Mouse (Mus musculus) neutrophil, adult 5-6 weeks (primary cell): ENCODE measurements at regions not wholly inside any gene's neighbourhood (a gene's known extent, or its start where the extent isn't known, plus 50 kb on each side); places are given as distances from the start of the nearest gene placed in this dataset.

Experiments used
- ATAC-seq: fragments of 151-379, 151-347 bp; 2 replicates; pipeline ENCODE4 v1.8.0; 2017; ENCODE audit warnings: mild to moderate bottlenecking, moderate TSS enrichment; ENCODE audit not compliant: insufficient number of reproducible peaks, poor library complexity, low FRiP score, severe bottlenecking; ENCODE audit errors: extremely low read depth

- ATAC-seq, result no peak
Measured at GRCm38 (mm10) chr5:118877831-118878230, 317.4 kb downstream of the Med13l start.

DNA sequence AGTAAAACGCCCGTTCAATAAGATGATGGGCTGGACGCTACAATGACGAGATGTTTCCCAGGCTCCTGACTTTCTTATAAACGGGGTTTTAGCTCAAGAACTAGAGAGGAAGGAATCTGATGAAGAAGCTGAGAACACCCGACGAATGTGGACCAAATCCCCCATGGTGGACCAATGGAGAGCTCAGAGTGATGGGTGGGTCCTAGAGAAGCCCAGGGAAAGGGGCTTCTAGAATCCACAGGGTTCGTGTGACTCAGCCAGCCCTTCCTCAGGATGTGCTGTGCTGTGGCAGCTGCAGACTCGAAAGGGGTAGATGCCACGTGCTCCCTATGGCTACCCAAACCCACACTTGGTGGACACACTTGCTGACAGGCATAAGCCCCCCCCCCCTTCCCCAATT is 318.2 kb downstream of the Med13l start:
- no peak for ATAC-seq

DNA sequence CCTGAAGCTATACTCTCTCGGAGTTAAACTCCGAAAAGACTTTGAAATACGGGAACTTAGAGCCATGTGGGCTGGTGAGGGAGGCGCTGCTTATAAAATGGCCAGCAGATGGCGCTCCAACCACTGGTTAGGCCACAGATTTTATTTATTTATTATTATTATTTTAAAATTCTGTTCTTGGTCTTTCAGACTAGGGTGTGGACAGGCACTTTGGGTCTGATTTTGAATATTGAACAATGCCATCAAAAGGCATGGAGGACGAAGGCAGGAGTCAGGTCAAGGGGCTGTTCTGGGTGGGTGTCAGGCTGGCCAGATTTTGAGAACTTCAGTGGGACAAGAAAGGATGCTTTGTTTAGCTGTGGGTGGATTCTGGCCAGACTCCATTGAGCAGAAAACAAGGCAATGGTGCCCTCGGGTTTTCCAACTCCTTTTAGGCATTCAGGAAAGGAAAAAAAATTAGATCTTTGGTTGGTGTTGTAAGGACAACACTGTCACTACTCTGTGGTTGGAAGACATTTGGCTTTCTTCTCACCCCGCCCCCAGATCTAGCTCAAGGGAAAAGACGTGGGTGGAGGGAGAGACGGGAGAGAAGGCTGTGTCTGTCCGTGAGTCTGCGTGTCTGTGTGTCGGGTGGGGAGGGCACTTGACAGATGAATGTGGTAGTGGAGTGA is 319.5 kb downstream of the Med13l start:
- no peak for ATAC-seq

GRCm38 (mm10) chr5:118880546-118880945 is 320.1 kb downstream of the Med13l start:
- no peak for ATAC-seq

- ATAC-seq, result no peak
Measured at GRCm38 (mm10) chr5:118881886-118882285, 321.4 kb downstream of the Med13l start.

DNA sequence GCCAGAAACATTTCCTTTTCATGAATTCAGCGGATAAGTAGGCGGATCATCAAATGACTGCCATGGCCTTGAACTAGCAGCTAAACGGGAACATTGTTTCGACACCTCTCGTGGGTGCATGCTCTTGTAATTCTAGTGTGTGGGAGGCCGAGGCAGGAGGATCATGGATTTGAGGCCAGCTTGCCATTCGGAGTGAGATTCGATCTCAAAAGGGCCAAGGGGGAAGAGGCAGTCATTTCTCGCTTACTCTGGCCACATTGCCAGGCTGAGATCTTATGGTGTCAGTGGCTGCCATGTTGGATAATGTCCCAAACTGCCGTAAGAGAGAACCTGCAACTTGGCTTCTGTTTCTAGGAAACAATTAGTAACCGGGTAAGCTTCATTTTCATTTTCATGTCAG is 327.7 kb downstream of the Med13l start:
- ATAC-seq, result no peak

DNA sequence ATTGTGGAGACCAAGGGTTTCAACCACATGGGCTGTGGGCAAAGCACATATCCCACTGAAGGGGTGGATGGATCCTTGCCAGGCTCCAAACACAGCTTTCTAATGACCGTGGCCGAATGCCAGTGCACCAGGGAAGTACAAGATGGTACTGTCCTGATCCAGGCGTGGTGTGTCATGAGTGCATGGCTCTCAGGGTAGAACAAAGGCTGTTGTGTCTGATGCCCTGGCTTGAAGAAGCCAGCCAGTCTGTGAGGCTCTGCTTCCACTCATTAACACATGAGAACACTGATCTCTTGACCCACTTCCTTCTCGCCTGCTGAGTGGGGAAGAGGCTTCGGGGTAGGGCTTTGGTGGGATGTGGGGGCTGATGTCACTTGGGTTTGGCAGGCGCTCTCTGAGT is 330.7 kb downstream of the Med13l start:
- no peak for ATAC-seq

GRCm38 (mm10) chr5:118908224-118908623 is 347.7 kb downstream of the Med13l start:
- ATAC-seq, result no peak

DNA sequence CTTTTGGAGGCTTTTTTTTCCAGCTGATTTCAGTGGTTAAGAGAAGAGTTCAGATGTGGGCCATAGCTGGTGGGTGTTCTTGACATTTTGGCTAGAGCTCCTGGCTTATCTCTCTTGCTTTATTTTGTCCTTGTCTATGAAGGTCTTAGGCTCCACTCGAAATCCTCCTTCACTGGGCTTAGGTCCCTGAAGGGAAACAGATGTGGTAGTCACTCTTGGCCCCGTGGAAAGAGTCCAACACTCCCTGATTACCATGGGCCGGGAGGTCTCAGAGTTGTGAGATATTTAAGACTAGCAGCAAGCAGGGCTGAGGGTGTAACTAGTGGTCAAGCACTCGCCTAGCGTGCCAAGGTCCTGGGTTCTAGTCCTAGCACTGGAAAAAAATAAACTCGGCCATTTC is 349.3 kb downstream of the Med13l start:
- no peak for ATAC-seq

DNA sequence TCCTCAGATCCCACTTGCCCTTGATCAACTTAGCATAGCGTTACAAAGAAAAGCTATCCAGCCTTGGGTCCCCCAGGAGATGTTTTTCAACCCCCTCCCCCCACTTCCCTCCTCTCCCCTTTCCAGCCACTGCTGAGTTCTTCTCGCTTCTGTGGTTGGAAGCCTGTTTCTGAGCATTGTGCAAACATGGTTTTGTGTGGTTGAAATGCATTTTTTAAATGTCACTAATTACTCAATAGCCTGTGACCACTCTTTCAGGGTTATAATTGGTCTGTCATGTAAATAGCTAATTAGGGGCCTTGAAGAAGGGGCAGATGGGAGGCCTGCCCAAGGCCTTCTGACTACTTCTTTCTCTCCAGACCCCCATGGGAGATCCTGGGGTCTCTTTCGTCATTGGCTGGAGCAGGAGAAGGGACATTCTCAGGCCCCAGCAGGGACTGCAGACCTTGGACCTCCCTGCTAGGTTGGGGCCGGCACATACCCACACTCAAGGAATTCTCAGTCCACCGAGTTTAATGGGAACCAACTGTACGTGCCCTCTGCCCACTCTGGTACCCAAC is 353.8 kb downstream of the Med13l start:
- no peak for ATAC-seq

DNA sequence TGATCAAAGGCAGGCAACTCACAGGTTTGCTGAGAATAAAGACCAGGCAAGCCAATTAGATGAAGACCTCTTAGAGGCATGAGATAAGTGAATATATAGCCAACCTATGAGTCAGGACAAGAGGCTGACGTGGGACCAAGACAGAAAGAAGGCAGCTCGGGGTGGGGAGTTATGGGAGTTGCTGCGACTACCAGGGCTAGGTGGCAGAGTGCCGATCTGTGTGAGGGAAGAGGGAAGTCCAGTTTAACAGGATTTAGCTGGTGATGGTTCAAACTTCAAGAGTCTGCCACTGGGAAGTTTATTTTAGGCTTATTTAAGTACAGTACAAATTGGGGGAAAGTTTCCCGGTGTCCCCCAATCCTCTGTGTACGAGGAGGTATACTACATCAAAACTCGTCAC is 362.9 kb downstream of the Med13l start:
- ATAC-seq, result no peak

- ATAC-seq, result no peak
Measured at GRCm38 (mm10) chr5:118929037-118929436, 368.6 kb downstream of the Med13l start.

DNA sequence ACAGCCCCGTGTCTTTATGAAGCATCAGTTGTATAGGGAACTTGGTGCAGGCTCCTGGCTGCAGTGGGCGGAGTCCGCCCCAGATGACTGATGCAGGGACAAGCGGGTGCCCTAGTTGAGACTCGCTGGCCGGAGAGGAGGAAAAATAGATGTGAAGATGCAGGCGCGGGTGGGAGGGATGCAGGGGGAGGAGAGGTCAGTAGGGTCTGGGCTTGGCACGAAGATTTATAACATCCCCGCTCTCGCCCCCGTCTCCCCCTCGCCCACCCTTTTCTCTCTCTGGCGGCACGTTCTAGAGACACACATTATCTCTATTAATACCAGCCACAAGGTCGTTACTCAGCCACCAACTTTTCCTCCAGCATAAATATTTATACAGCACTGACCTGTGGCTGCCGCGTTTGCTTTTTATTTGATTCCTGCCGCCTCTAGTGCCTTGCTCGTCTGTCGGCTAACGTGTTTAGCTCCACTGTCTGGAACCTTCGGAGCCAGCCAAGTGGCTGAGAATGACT is 369.6 kb downstream of the Med13l start:
- no peak for ATAC-seq

DNA sequence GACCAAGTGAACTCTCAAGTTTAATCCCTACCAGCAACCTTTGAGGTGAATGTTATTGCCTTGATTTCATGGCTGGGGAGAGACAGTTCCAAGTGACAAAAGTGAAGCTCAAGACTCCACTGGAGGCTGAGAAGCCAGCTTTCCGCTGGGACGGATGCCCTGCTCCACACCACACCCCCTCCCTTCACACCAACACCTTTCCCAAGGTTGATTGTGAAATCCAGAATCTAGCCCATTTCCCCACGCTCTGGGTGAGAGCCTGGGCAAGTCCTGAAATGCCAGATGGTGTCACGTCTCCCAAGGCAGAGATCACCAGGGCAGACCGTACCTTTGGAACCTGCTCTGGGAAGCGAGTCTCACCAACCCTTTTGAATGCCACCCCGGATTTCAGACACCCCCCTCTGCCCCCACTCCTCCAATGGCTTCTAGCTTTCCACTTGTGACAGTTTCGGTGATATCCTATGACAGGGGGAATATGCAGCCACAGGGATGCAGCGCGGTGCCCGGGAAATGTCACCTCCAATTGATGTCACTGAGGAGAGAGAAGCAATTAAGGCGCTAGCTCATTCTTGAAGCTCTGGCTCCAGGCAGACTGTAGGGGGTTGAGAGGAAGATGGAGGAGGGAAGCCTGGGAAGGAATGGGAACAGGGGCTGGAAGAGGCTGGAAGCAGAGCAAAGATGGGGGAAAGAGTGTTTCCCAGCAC is 379.0 kb downstream of the Med13l start:
- no peak for ATAC-seq

DNA sequence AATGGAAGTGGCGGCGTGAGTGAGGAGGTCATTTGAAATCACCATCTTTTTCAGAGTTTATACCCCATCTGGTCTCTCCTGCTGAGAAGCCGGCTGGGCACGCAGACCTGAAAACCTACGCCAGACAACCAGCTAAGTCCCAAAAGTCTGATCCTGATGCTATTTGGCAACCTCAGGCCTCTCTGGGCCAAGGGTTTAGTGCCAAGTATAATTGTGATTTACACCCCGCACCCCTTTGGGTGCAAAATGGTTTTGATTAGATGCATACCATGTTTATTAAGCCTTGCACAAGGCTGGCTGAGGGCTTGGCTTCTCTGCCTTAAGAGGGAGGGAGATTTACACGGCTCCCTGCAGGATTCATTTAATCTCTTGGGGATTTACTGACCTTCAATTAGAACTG is 383.8 kb downstream of the Med13l start:
- no peak for ATAC-seq

DNA sequence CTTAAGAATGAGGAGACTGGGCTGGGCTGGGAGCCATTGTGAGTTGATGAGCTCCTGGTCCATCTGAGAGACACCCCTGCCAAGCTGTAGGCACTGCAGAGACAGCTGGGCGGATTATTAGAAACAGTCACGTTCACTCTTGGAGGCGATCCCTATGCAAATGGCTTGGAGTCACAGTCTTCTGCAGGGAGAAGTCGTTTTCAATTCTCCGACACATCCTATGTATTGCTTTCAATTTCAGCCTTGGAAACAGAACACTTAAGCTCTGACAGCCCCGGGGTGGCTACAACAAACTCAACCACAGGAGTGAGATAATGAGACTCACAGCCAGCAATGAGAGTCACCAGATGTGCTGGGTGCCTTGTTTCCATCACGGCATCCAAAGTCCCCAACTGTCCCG is 385.6 kb downstream of the Med13l start:
- ATAC-seq, result no peak

DNA sequence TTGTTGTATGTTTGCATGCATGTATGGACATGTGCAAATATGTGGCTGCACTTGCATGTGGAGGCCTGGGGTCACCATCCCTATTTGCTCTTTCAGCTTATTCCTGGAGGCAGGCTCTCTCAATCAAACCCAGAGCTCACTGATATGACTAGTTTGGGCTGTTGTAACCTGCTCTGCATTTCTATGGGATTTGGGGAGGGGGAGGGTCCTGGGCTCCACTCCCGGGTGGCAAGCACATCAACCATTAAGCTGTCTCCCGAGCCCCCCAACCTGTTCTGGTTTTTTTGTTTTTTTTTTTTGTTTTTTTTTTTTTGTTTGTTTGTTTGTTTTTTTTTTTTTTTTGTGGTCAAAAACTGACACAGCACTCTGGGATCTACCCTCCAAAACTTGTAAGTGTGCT is 386.5 kb downstream of the Med13l start:
- no peak for ATAC-seq

DNA sequence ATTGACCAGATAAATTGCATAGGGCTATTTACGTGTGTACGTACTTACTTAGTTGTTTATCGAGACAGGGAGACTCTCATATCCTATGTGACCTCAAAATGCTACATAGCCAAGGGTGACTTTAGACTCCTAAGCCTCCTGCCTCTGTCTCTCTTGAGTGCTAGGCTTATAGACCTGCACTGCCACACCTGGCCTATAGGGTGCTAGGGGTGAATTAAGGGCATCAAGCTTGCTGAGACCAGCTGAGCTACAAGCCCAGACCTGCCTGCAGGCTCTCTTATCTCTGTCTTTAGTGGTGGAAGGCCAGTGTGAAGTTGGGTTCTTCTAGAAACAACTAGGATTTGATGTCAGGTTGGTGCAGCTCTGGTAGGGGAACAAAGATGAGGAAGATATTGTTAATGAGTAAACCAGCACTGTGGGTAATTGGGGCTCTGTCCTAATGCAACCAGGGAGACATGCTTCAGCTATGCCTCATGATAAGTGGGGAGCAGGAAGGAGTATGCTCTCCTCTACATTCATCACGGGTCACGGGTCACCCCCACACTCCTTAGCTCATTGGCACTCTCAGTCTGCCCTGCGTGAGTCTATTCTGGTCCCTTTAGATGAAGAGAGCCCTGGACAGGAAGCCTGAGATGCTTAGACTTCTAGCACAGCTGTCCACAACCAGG is 387.8 kb downstream of the Med13l start:
- no peak for ATAC-seq

DNA sequence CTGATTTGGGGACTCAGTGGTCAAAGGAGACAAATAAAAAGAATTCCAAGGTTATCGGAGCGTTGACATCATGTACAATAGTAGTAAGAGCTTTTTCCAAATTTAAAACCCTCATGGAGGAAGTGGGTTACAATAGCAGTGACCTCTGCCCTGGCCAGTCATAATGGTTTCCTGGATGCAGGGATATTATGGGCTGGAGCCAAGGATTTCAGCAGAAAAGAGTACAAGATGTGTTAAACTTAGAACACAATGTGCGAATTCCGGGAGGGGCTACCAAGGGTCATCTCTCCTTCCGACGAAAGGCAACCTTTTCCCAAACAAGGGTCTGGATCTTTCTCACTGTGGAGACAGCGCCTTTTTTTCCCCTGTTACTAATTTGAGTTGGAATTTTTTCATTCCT is 390.6 kb downstream of the Med13l start:
- no peak for ATAC-seq

DNA sequence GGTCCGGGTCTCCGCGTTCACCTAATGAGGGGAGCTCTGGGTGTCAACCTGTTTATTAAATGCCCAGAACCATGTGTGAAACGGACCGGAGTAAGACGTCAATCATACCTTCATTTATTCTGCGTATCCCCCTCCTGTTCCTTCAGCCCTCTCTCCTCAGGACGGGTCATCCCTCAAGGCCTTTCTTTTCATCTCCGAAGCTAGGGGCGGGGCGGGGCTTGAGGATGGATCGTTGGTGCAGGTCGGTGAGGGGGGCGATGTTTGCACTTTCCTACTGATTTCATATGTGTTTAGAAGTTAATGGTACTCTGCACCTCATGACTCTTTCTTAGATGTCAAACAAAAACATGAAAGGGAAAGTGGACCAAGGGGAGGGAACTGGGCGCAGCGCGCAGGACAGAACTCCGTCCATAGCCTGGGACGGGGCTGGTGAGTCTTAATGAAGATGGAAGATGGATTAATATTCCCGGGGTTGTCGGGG is 400.1 kb downstream of the Med13l start:
- ATAC-seq, result no peak
